Mouse (Mus musculus) erythroblast, adult 5-6 weeks (primary cell): Measurements from ENCODE around the gene Zdhhc3. TPM values are rescaled to one million over a fixed set of nuclear protein-coding genes. Genes with fewer than 3 reads are reported as not detected.

ENCODE experiments used
- ATAC-seq: replicated peaks from 2 replicates; pipeline ENCODE4 v1.8.0; 2016; ENCODE audit warnings: moderate number of reproducible peaks, mild to moderate bottlenecking, moderate TSS enrichment, inconsistent platforms; ENCODE audit not compliant: poor library complexity, low FRiP score, severe bottlenecking
- total RNA-seq, 2 experiments: library from RNA; stranded (forward) in 1 of 2; stranded (reverse) in 1 of 2; fragments of 150-400 nt in 1 of 2; fragments of 200-764, 138-1000 nt in 1 of 2; gene quantifications; 2 replicates each; pipeline versions ENCODE4 v1.2.3 to v1.2.4; 2015 to 2017; ENCODE audit warnings: low replicate concordance in 2 of 2

The Zdhhc3 gene
- total RNA-seq (2015; ENCODE audit: low replicate concordance) (11.7 and 24.9 TPM in 2 replicates), total RNA-seq (2017; ENCODE audit: low replicate concordance) (8.4 and 15.1 TPM in 2 replicates)

DNA sequence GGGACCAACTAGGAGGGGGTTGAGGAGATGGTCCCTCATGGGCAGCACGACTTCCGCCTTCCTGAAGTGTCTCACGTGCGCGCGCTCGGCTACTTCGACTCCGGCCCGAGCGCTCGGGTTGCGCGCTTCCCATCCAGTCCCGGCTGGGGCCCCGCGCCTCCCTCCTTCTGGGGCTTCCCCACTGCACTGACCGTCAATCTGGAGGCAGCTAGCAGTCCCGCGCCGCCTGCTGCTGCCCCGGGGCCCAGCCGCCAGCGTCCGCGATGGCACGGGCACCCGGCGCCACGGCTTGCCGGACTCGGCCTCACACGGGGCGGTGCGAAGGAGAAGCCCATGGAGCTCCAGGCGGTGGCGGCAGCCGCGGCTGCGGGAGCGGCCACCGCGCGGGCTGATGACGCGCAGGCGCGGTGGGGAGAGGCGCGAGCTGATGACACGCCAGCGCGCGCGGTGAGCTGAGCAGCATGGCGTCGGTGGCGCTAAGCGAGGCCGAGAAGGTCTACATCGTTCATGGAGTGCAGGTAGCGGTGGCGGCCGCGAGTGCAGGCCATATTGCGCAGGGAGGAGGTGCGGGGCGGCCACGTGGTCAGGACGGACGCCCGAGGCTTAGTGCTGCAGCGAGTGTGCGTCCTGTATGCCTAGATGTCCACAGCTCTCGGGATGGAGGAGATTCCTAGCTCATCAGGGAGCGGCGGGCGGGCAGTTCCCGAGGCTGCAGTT lies at the start of gene Zdhhc3, which contains the start of gene Exosc7:
Zdhhc3 (minus strand) TSS at position 401 of the 717 bp plus-strand sequence.
Exosc7 (plus strand) TSS at position 411 of the 717 bp plus-strand sequence.
- peak; percentile 85 for ATAC-seq

DNA sequence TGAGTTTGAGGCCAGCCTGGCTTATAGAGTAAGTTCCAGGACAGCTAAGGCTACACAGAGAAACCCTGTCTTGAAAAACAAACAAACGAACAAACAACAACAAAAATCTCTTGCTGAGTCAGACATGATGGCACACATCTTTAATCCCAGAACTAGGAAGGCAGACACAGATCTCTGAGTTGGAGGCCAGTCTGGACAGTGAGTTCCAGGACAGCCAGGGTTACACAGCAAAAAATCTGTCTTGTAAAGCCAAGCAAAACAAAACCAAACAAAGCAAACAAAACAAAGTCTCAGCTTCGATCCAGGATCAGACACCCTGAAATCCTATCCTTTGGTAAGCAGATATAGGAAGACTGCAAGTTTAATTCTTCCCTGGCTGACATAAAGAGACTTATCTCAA lies 48.8 kb upstream of the Zdhhc3 start:
- no peak for ATAC-seq

DNA sequence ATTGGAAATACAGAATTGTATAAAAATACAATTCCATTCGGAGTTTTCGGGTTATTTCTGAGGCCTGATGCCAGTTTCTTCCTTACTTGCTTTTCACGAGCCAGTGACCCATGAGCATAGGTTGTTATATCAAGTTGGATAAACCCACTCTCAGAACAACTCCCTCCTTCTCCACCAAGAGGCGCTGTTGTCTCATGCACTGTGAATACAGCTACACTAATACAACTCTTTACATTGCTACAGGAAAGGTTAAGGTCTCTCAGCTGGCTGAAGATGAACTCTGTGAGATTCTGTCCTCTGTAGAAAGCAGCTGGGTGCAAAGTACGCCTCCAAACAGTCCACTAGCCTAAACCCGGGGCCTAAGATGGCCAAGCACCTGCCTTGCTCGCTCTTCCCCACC lies 46.3 kb upstream of the Zdhhc3 start:
- ATAC-seq = no peak

DNA sequence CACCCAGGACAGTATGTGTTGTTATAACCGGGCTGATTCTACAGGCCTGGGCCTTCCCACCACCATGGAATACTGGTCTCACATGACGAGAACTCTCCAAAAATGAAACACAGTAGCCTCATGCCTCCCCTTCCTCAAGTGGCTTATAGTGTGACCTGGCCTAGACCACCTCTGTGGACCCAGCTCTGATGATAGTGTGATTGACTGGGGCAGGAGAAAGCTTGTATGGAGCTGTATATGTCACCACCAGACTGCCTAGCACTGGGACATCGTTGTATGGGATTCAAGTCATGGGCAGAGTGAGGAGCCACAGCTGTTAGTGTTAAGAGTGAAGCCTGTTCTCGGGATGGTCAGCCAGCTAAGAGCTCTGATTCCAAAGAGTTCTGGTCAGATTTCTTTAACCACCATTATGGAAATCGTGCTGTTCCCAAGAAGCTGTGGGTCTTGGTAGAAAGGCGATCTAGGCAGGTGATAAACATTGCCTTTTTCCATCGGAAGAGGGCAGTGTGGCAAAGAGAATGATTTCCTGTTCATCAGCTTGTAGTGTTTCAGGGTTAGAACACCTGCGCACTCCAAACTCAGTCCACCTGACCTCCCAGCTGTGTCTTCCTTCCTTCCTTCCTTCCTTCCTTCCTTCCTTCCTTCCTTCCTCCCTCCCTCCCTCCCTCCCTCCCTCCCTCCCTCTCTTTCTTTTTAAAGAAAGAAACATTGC lies 45.3 kb upstream of the Zdhhc3 start:
- no peak for ATAC-seq

DNA sequence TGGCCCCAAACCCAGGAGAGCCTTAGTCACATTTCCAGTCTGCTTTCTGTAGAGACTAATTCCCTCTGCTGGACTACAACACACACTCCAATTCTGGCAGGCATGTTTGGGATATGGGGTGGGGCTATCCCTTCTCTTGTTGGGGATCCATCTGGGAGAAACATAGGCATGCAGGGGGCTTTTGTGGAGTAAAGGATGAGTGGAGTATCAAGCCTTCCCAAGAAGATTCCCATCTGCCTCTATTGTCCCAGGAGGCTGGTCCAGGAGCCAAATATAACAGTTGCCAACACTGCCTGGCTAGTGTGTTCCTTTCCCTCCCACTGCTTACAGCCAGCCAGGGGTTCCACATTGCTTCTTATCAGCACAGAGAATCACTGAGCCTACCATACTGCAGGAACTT lies 44.7 kb upstream of the Zdhhc3 start:
- no peak for ATAC-seq

DNA sequence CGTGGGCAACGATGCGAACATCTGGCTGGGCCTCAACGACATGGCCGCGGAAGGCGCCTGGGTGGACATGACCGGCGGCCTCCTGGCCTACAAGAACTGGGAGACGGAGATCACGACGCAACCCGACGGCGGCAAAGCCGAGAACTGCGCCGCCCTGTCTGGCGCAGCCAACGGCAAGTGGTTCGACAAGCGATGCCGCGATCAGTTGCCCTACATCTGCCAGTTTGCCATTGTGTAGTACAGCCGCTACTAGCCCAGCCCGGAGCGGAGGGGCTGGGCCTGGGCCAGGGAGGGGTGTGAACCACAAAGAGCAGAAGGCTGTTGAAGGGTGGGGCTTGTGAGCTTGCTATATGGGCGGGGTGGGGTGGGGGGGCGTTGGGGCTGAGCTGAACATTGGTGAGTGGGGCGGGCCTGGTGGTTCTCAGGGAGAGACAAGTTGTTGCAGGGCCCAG lies 43.9 kb upstream of the Zdhhc3 start:
- no peak for ATAC-seq

DNA sequence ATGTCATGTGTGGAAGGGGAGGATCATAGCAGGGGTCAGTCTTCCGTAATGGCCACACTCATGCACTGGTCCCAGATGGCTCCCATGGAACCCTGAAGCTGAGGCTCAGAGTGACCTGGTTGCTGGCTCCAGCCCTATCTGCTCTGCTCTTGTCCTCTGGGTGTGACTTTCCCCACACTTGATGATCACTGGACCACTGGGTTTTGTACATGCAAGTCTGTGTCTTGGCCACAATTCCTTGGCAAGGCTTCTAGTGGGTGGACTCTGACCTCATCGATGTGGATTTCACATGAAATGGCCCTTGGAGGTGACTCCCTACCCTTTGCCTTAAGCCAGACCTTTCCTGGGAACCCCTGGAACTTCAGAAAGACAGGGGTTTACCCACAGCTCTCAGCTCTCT lies 40.1 kb upstream of the Zdhhc3 start:
- no peak for ATAC-seq

DNA sequence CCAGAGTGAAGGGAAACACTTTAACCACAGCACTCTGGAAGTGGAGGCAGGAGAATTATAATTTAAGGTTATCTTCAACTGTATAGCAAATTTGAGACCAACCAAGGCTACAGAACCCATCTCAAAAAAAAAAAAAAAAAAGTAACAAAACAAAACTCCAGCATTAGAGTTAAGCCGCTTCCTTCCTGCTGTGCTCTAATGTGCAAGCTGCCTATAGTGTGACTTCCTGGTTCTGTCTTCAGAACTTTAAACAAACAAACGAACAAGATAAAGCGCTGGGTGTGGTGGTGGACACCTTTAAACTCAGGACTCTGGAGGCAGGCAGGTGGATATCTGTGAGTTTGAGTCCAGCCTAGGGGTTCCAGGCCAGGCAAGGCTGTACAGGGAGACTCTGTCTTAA lies 39.0 kb upstream of the Zdhhc3 start:
- ATAC-seq = no peak

DNA sequence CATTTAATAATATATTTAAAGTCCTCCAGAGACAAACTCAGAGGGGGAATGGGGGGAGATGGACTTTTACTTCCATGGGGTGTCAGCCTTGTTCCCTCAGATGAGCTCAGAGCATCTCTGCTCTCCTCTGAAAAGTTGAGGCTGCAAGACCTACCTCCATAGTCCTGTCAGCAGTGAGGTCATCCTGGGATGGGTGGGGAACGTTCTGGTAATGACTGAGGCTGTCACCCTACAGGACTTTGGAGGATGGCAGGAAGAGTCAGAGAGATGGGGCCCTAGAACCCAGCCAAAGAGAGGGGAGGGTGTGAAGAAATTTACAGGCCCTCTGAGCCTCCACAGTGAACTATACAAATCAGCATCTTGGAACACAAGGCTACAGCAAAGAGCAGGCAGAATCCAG lies 38.6 kb upstream of the Zdhhc3 start:
- ATAC-seq = no peak

DNA sequence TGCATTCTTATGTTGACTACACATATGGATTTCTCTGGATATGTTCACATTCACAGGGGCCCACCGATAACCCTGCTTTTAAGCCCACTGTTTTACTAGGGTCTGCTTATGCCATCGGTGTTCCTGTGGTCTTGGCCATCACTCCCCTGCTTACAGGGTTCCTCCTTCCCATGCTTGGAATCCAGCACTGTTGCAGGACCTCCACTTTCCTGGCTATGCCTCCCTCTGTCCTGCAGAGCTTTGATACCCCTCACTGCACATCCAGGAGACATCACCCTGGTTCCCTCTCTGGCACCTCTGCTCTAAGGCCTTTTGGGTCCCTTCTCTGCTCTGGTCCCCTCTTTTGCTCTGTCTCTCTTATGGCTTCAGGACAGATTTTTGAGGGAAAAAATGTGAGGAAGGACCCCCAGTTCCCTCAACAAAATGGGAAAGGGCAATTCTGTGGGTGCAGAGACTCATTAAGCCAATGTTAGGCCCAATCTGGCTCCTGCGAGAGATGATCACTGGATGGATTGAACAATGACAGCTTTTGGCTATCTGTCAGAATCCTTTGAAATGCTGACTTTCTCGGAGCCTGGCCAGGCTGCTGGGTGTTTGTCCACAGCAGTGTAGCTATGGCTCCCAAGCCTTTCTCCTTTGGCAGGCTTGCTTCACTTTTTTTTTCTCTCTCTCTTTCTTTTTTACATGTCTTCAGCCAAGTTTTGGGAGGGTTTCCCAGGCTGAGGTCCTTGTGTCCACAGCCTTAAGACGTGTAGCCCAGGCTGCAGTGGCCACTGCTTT lies 37.4 kb upstream of the Zdhhc3 start, which contains the start of gene Clec3b:
Clec3b (plus strand) TSS at position 706 of the 780 bp plus-strand sequence.
- no peak for ATAC-seq

DNA sequence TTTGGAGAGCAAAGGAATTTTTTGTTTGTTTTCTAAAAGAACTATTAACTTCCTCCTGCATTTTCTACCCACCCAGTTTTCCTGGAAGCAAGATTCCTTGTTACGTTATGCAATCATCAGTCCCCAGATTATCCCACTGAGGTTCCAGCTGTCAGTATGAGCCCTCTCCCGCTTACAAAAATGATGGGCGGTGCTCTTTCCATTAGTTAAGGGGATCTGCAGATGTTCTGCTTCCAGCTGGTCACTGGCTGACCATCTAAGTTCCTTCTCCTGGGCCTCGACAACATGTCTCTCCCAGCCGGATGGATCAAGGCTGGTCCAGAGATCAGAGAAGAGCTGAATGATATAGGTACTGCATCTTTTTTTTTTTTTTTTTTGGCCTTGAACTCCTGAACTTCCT lies 35.4 kb upstream of the Zdhhc3 start:
- ATAC-seq = no peak

DNA sequence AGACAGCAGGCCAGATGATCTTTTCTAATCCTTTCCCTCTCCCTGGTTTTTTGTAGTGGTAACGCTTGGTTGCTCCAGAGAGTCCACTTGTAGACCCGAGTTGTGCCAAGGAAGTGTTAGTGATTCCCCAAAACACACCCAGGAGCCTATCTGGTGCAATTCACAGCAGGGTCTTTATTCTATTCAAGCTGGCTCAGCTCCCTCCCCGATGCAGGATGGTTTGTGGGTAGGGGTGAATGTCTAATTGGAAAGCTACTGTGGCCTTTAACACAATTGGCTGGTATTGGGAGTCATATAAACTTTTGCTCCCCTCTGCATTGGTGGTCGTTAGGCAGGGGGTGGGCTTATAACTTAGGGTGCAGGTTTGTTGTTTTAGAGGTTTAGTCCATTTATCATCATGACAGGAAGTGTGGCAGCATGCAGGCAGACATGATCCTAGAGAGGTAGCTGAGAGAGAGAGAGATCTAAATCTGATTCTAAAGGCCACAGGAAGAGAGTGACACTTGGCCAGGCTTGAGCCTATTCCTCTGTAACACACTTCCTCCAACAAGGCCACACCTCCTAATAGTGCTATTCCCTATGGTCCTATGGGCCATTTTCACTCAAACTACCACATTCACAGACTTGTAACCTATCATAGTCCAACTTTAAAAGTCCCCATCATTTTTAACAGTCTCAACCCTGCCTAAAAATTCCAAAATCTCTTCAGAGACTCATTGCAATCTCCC lies 27.0 kb upstream of the Zdhhc3 start:
- ATAC-seq = no peak

DNA sequence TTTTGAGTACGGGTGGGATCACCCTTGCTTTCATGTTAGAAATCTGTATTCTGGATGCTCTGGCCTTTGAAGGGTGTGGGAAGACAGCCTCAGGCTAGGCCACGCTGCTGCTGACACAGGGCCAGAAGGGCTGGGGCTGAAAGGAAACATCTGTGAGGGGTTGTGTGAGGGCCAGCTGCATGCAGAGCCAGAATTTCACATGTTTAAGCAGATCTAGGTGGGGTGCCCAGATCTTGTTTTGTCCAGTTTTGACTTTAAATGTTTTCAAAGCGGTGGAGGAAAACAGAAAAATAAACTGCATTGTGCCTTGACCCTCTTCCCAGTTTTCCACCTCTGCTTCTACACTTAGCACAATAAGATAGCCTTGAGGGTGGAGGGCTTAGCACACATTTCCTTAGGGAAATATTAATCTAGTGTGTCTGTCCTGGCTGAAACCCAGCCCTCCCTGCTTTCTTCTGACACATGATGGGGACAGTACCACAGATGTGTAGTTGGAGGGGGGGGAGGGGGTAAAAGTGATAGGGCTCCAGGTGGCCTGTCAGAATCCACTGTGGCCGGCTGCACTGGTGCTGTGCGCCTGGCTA lies 26.0 kb upstream of the Zdhhc3 start:
- no peak for ATAC-seq

DNA sequence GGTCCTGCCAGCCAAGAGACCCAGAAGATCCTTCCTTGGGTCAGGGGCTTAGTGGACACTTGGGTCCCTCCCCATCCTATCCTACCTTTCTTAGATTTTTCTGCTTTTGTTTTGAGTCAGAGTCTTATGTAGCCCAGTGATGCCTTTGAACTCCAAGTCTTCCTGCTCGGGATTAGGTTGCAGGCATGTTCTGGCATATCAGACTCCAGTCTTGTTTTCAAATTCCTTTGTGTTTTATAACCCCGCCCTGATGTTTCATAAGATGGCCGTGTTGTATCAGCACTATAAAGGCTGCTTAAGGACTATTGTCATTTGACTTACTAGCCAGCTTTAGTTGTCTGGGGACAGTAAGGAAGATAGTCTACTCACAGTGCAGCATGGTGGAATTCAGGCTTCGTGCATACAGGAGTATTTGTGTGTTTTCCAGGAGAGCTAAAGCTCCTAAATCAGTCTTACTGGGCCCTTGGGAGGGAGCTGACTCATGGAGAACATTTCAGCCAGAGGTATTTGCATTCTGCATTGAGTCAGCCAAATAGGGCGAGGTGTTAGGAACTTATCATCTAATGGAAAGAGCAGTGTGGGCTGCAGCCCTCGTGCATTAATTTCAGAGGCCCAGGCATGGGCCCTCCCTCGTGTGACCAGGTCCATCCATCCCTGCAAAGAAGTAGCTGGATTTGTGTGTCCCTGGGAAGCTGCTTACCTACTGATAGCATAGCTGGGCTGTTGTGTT lies 24.1 kb upstream of the Zdhhc3 start:
- ATAC-seq = no peak

DNA sequence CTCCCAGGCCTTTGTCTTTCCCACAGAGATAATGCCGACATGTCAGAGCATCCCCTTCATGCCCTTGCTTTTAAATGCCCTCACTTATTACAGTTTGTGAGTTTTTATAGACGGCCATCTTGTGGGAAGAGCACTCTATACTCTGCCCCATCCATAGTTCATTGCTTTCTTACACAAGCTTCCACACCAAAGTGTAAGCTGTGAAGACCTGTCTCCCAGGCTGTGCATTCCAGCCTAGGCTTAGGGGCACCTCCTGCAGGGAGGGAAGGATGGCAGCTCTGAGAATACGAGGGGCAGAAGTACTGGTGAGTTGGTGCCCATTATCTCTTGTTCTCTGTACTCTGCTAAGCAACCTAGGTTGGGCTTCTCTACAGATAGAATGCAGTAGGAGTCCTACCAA lies 20.0 kb upstream of the Zdhhc3 start:
- ATAC-seq = no peak

DNA sequence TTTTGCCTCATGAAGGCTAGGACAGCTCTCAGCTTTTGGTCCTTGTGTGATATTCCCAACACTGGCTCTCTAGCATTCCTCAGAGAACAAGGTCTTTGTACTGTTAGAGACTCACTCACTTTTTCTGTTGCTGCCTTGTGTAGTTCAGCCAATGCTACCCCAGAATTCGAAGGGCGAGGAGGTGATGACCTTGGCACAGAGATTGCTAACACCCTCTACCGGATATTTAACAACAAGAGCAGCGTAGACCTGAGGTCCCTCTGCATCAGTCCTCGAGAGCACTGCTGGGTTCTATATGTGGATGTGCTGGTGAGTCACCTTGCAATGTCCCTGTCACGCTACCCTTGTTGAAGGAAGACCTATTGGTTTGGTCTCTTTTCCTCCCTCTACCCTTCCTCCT lies 14.7 kb upstream of the Zdhhc3 start:
- ATAC-seq = no peak

DNA sequence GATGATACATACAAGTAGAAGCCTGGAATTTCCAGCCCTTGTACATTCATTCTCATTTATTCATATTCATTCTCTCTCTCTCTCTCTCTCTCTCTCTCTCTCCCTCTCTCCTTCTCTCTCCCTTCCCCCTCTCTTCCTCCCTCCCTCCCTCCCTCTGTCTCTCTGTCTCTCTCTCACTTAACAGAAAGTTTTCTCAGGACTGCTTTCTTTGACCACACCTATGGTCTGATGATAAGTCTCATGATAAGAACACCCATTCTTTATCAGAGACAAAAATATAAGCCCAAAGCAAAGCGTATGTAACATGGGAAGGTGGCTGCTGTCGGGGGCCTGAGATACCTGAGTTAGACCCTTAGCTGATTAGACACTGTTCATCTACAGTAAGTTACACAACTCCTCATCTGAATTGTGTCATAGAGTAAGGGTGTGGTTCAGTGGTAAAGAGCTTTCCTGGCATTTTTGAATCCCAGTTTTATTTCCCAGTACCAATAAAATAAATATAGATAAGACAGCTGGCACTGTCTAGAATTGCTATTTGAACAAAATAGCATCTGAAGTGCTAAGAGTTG lies 11.5 kb upstream of the Zdhhc3 start:
- ATAC-seq = no peak
